Mouse (Mus musculus): ENCODE results near the gene Cers1. TPM values are rescaled to one million over a fixed set of nuclear protein-coding genes. Genes with fewer than 3 reads are reported as not detected.

The Cers1 gene
- total RNA-seq (2021), result 10 to 100 TPM; 13.4 to 15.9 TPM
- long read RNA-seq, experiment 1, transcript Cers1-203 (8 exons, 2,728 nt), result major isoform, 110 of 128 reads
- long read RNA-seq, experiment 1, partial matches to known transcripts, result 11 of 128 reads
- long read RNA-seq, experiment 1, other reads (novel, unspliced or antisense), result 7 of 128 reads
- long read RNA-seq, experiment 2, transcript Cers1-203 (8 exons, 2,728 nt), result major isoform, 56 of 60 reads
- long read RNA-seq, experiment 2, partial matches to known transcripts, result 1 of 60 reads
- long read RNA-seq, experiment 2, other reads (novel, unspliced or antisense), result 3 of 60 reads

DNA sequence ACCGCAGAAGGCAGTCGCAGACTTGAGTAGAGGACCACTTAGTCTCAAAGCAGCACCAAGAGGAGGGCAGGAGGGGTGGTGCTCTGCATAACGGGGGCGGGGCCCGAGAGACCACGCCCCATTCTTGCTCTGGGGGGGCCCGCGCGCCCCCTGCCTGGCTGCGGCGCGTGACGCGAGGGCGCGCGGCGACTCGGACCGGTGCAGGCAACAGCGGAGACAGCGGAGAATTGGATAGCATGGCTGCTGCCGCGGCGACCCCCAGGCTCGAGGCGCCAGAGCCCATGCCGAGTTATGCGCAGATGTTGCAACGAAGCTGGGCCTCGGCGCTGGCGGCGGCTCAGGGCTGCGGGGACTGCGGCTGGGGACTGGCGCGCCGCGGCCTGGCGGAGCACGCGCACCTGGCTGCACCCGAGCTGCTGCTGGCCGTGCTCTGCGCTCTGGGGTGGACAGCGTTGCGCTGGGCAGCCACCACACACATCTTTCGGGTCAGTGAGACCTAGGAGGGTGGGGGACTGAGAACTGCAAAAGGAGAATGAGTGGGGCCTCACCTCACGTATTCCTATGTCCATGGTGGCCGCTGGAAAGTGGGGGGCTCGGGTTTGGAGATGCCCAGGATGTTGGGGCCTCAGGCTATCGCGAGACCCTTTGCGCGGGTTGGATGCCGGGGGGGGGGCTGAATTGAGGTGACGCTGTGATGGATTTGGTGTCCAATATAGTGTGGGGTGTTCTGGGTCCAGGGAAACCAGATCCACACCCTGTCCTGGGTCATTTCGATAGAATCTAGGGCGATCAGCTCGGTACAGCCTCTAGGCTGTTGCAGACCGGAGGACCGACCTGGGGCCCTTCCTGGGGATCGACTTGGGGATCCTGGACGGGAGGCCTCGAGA lies at the start of gene Cers1:
Gene Cers1, plus strand, starts transcription at position 152 of the 887 bp plus-strand sequence.
- peak; percentile 63 for DNase-seq (ENCODE audit: low spot score)

DNA sequence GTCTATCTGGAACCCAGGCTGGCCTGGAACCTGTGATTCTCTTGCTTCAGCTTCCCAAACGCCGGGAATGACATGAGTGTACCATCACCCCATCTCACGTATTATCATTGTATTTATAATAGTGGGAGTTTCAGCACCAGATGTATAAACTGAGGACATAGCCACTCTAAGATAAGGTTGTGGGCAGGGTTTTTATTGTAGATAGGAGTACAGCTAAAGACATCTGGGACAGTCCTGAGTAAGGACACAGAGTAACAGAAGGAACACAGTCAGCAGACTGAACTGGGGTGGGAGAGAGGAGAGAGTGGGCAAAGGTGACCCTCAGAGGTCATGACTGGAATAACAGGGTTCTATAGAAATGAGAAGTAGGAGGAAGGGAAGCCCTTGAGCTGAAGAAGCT lies 47.9 kb upstream of the Cers1 start:
- no peak for DNase-seq (ENCODE audit: low spot score)

DNA sequence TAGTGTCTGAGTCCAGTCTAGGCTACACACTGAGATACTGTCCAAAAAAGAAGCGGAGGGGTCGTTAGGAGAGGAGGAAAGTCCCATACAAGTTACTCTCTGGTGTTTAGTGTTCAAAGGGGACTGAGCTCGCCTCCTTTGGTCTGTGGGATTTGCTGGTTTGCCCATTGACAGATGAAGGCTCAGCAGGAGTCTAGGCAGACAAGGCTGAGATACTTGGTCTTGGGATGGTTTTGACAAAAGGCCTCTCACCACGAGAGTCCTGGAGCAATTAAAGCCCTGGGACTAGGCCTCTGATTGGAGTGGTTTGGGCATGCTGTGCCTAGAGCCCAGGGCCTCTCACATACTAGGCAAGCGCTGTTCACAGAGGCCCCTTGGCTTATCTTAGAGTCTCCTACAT lies 47.3 kb upstream of the Cers1 start:
- no peak for DNase-seq (ENCODE audit: low spot score)

GRCm38 (mm10) chr8:70268799-70269565 lies 46.6 kb upstream of the Cers1 start:
- no peak for DNase-seq (ENCODE audit: low spot score)

DNA sequence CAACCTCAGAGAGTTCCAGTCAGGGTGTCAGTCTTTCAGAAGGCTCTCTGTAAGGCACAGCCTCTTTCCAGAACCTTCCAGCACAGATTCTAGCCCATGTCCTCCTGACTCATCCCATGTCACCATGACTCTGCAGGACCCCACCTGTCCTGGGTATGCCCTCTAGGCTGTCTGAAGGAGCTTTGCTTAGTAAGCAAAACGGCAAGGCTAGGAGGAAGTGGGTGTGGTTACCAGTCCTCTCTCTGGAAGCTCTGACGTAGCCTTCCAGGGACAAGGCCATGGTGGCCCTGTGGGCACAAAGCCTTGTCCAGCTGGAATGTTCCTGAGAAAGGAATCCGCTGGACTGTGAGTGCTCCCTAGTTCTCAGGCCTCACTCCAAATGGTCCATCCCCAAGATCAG lies 42.6 kb upstream of the Cers1 start:
- DNase-seq (ENCODE audit: low spot score), result peak; percentile 15

GRCm38 (mm10) chr8:70274350-70274749 lies 41.2 kb upstream of the Cers1 start:
- no peak for DNase-seq (ENCODE audit: low spot score)

DNA sequence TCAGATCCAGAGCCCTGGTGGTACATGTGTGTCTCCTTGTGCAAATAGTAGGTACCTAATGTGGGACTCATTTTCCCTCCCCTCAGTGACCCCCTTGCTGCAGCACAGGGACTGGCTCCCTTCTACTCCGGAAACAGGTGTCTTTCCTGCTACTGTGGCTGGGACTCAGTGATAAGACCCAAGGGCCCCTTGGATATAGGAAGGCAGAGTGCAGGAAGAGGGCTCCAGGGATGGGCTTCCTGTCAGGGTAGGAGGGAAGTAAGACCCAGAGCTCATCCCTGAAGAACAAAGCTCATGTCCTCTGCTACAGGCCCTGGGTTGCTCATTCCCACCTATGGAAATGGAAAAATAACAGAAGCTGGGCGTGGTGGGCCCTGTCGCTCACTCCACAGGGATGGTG lies 39.1 kb upstream of the Cers1 start:
- DNase-seq (ENCODE audit: low spot score), result no peak

- no peak for DNase-seq (ENCODE audit: low spot score)
Observed at GRCm38 (mm10) chr8:70278175-70278574, 37.4 kb upstream of the Cers1 start.

DNA sequence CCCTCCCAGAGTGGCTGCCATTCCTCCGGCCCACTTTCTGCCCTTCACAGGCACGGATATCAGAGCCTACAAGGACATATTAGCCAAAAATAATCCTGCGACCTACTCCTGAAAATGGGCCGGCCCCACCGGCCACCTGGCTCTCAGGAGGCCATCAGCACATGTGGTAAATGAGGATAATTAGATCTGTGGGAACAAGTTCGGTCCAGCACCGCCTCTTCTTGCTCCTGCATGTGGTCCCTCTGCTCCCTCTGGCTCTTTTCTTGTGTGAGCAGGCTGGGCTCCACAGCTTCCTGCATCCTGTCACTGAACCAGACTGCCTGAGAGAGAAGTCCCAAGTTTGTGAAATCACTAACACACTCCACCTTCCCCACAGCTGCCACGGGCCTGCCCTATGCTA lies 36.3 kb upstream of the Cers1 start:
- no peak for DNase-seq (ENCODE audit: low spot score)

- DNase-seq (ENCODE audit: low spot score), result no peak
Observed at GRCm38 (mm10) chr8:70281001-70281400, 34.6 kb upstream of the Cers1 start.

- peak; percentile 93 for DNase-seq (ENCODE audit: low spot score)
Observed at GRCm38 (mm10) chr8:70282603-70283135, 32.9 kb upstream of the Cers1 start, which contains the start of gene Homer3. TSS of gene Homer3 (plus strand) at chr8:70282827.

- DNase-seq (ENCODE audit: low spot score), result peak; percentile 13
Observed at GRCm38 (mm10) chr8:70283136-70284077, 32.2 kb upstream of the Cers1 start.

DNA sequence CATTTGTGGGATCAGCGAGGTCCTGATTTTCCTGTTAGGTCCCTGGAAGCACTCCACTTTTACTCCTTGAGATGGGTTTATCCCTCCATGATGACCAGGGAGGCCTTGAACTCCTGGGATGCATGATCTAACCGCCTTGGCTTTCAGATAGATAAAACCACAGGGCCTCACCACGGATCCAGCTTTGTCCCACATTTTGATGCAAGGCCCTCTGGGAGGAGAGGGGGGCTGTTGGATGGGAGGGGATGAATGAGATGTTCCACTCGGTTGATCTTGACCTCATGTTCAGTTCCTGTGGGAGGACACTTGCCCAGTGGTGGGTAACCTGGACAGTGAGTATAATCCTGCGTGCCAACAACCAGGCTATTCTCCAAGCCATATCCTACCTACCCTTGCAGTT lies 31.2 kb upstream of the Cers1 start:
- no peak for DNase-seq (ENCODE audit: low spot score)

DNA sequence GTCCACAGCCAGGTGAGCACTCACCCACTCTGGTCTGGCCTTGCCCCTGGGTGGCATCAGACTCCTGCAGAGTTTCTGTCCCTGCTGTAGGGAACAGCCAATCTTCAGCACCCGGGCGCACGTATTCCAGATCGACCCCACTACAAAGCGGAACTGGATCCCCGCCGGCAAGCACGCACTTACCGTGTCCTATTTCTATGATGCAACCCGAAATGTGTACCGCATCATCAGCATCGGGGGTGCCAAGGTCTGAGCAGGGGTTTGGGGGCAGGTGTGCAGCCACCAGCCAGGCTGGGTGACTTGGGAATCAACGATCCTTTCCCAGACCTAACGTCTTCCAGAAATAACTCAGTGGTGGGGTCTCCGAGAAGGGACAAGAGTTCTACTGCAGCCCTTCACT lies 30.3 kb upstream of the Cers1 start:
- DNase-seq (ENCODE audit: low spot score), result no peak

DNA sequence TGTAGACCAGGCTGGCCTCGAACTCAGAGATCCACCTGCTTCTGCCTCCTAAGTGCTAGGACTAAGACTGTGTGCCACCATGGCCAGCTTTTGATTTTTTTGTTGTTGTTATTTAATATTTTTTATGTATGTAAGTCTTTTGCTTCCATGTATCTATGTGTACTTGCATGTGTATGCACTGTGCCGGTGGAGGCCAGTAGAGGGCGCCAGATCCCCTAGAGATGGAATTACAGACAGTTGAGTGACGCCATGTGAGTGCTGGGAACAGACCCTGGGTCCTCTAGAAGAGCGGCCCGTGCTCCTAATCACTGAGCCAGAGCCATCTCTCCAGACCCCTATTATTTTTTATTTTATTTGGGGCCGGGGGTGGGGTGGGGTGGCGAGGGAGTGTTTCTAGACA lies 28.8 kb upstream of the Cers1 start:
- no peak for DNase-seq (ENCODE audit: low spot score)

DNA sequence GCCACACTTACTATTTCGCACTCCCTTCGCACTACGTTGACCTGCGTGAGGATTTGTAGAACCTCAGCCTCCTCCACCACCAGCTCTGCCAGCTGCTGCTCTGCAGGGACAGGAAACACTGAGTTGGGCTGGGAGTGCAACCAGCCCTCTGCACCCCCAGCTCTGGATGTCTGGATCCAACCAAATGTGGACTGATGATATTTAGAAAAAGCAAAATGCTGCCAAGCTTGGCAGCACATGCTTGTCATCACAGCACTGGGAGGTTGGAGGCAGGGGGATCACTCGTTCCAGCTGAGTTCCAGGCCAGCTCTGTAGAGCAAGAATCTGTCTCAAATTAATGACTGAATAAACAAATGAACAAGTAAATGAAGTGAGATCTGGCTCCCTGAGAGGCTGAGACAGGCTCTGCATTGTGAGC lies 21.6 kb upstream of the Cers1 start:
- no peak for DNase-seq (ENCODE audit: low spot score)

DNA sequence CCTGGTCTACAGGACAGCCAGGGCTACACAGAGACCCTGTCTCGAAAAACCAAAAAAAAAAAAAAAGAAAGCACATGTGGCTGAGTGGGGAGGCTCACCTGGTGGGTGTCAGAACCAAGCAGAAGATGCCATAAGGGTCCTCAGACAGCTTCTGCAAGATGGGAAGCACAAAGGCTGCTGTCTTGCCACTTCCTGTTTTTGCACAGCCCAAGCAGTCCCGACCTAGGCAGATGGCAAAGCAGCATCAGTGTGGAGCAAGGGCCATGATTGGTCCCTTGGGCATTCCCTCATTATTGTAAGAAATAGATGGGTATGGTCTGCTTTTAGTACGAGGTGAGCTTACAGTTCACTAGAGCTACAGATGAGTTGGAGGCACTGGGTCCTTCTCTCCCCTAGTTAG lies 14.7 kb upstream of the Cers1 start:
- DNase-seq (ENCODE audit: low spot score), result no peak

- DNase-seq (ENCODE audit: low spot score), result peak; percentile 93
Observed at GRCm38 (mm10) chr8:70302358-70302890, 13.2 kb upstream of the Cers1 start, which contains the start of the genes Ddx49 and Cope. TSS of gene Ddx49 (minus strand) at chr8:70302489. TSS of gene Cope (plus strand) at chr8:70302518.

DNA sequence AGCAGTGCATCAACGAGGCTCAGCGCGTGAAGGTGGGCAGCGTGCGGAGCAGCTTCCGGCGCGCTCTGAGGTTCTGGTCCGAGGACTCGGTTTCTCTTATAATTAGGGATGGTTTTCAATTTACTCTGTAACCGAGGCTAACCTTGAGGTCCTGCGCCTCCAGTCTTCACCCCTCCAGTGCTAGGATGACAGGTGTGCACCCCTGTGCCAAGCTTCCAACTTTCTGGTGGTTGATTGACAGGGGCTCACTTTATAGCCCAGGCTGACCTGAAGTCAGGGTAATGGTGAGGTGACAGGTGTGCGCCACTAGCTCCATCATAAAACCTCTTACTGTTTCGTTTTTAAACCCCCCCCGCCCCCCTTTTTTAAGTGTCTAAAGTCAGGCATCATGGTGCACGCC lies 12.7 kb upstream of the Cers1 start:
- no peak for DNase-seq (ENCODE audit: low spot score)

DNA sequence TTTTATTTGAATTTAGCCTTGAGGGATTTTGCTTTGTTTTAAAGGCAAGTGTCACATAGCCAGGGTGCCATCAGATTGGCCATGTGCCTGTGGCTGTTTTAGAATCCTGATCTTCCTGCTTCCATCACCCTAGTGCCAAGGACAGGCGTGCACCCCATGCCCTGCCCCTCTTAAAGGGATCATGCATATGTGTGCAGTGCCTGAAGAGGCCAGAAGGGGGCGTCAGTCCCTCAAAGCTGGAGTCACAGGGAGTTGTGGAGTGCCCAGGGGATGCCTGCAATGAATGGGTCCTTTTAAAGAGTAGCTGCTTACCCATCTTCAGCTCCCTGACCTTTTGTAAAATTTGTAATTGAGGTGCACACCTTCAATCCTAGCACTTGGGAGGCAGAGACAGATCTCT lies 6.3 kb upstream of the Cers1 start:
- DNase-seq (ENCODE audit: low spot score), result no peak

All from gastrocnemius, adult 18-20 months (tissue).